Mouse (Mus musculus) hindbrain, postnatal 0 days (tissue): ENCODE results near the gene Zscan25. TPM values are rescaled to one million over a fixed set of nuclear protein-coding genes. Genes with fewer than 3 reads are reported as not detected.
"Not testable (repeated sequence)": the region's sequence is repeated elsewhere in the genome, so short reads cannot be mapped to it uniquely, and the experiment has no call there.

Experiments used
- ATAC-seq: fragments of 200-750 bp; cut with Nextera tagmentation; 2 replicates; pipeline ENCODE4 v1.8.0; 2017; ENCODE audit warnings: mild to moderate bottlenecking, moderate TSS enrichment, moderate library complexity
- DNase-seq: peaks from one replicate; pipeline ENCODE4 v3.0.0-alpha.2; 2015; ENCODE audit warnings: low spot score
- H3K27ac ChIP-seq: fragments of 300-500 bp; sonication (generic); 2 replicates; pipeline ENCODE4 v1.5.1; 2014; ENCODE audit warnings: mild to moderate bottlenecking
- H3K27me3 ChIP-seq: fragments of 300-500 bp; sonication (generic); 2 replicates; pipeline ENCODE4 v1.6.1; 2014; ENCODE audit warnings: low read length, mixed read lengths; ENCODE audit not compliant: insufficient read depth
- H3K36me3 ChIP-seq: fragments of 300-500 bp; sonication (generic); 2 replicates; pipeline ENCODE4 v1.6.1; 2014; ENCODE audit warnings: low read length, mixed read lengths; ENCODE audit not compliant: insufficient read depth
- H3K4me1 ChIP-seq: fragments of 300-500 bp; sonication (generic); 2 replicates; pipeline ENCODE4 v1.6.1; 2014; ENCODE audit warnings: antibody characterized with exemption, low read length, mixed read lengths; ENCODE audit not compliant: insufficient read depth
- H3K4me2 ChIP-seq: fragments of 300-500 bp; sonication (generic); 2 replicates; pipeline ENCODE4 v1.6.1; 2014; ENCODE audit warnings: low read depth, mild to moderate bottlenecking, low read length, moderate library complexity, mixed read lengths
- H3K4me3 ChIP-seq: fragments of 300-500 bp; sonication (generic); 2 replicates; pipeline ENCODE4 v1.5.1; 2014; ENCODE audit warnings: low read length
- H3K9ac ChIP-seq: fragments of 300-500 bp; sonication (generic); replicated peaks from 2 replicates; pipeline ENCODE4 v1.6.1; 2014; ENCODE audit warnings: mild to moderate bottlenecking, low read length, moderate library complexity, mixed read lengths
- H3K9me3 ChIP-seq: fragments of 300-500 bp; sonication (generic); 2 replicates; pipeline ENCODE4 v1.6.1; 2016; ENCODE audit warnings: low read length, mixed read lengths
- CTCF ChIP-seq: IDR thresholded peaks from 2 replicates; pipeline ENCODE4 v1.5.1; 2016; ENCODE audit warnings: antibody characterized with exemption, control low read depth, low read depth
- WGBS: fragments of 180-500 bp; shearing (Covaris S2); extraction: QIAGEN DNeasy Blood & Tissue Kit; methylation state at CpG from one replicate; pipeline ENCODE4 v1.1.7; 2014; 5-methylcytosine and 5-hydroxymethylcytosine counted together
- polyA plus RNA-seq: library from polyadenylated mRNA; unstranded; fragments of >200 nt; fragmentation: Nextera tagmentation; extraction: Ambion mirVana; gene quantifications from 2 replicates; pipeline ENCODE4 v1.2.1, GENCODE M21; 2015
- total RNA-seq: library from RNA; depleted of rRNA; stranded (reverse); fragments of >200 nt; gene quantifications from 2 replicates; pipeline ENCODE4 v1.2.3, GENCODE M21; 2014; rRNA removed

Gene Zscan25
- total and polyA plus RNA-seq, 2 experiments from 2014 or later = 0.83 to 21.2 TPM

- Histone ChIP-seq H3K4me1 (no peaks in the 10 kb centered on the region), H3K9ac (no peak overlapping the region), H3K36me3 (no peaks in the 10 kb centered on the region), H3K27ac (no peak overlapping the region), H3K4me2 (no peak overlapping the region), H3K4me3 (no peak overlapping the region), H3K27me3 (no peaks in the 10 kb centered on the region), H3K9me3 (peaks cover 5% of the 10 kb centered on the region; the same call in 1 of the 2 replicates)
- ATAC-seq (no peak), DNase-seq (no peak)
- TF ChIP-seq CTCF = no peak
These were observed 33.5 kb downstream of the Zscan25 start for GRCm38 (mm10) chr5:145313845-145314244.

GRCm38 (mm10) chr5:145317141-145317540, 36.8 kb downstream of the Zscan25 start:
- no peak overlapping the region for H3K4me2 ChIP-seq
- no peaks in the 10 kb centered on the region for H3K27me3 ChIP-seq
- H3K27ac ChIP-seq = no peak overlapping the region
- no peaks in the 10 kb centered on the region for H3K36me3 ChIP-seq
- DNase-seq (no peak), ATAC-seq (no peak)
- H3K4me3 ChIP-seq = no peak overlapping the region
- no peak for TF ChIP-seq CTCF
- peaks cover 7% of the 10 kb centered on the region; the same call in 1 of the 2 replicates for H3K9me3 ChIP-seq
- H3K4me1 ChIP-seq = no peaks in the 10 kb centered on the region
- H3K9ac ChIP-seq = no peak overlapping the region
- 87% methylated on average over 1 of the region's 1 CpGs for WGBS

DNA sequence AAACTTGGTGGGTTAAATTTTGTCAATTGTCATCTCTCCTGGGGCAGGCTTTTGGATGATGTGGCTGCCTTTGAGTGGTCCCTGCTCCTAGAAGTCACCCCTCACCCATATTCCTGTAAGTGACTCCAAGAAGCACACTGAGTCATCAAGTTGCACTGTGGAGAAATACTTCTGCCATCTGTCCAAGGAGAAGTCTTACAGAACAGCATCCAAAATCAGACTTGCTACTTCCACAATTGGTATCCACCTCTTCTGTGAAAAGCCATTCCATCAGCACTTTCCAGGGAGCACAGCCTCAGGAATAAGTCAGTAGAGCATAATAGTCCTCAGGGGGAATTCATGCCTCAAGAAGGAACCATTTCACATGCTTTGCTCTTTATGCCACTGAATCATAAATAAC, 58.5 kb downstream of the Zscan25 start:
- not testable (repeated sequence) for H3K36me3 ChIP-seq, H3K9ac ChIP-seq, H3K4me2 ChIP-seq, H3K4me1 ChIP-seq, ATAC-seq, DNase-seq, H3K27me3 ChIP-seq, H3K4me3 ChIP-seq, H3K27ac ChIP-seq, H3K9me3 ChIP-seq

Other genes with a start within 250 kb of the Zscan25 start
- gene Gm4871, start 247.7 kb upstream of the Zscan25 start, total RNA-seq = not detected in 2 replicates
- gene Gm4871, start 247.7 kb upstream of the Zscan25 start, polyA plus RNA-seq = not detected in 2 replicates
- gene 1700018F24Rik, start 237.5 kb upstream of the Zscan25 start, total RNA-seq = not detected in 2 replicates
- not detected in 2 replicates for gene 1700018F24Rik, start 237.5 kb upstream of the Zscan25 start, polyA plus RNA-seq
- gene Arpc1a, start 196.7 kb upstream of the Zscan25 start, total RNA-seq = 157 and 163 TPM in 2 replicates
- 220 and 221 TPM in 2 replicates for gene Arpc1a, start 196.7 kb upstream of the Zscan25 start, polyA plus RNA-seq
- not detected in 2 replicates for gene Kpna7, start 196.5 kb upstream of the Zscan25 start, total RNA-seq
- gene Kpna7, start 196.5 kb upstream of the Zscan25 start, polyA plus RNA-seq = 0.09 TPM in 1 of 2 replicates, not detected in the other
- 36.4 and 53.3 TPM in 2 replicates for gene Arpc1b, start 166.3 kb upstream of the Zscan25 start, total RNA-seq
- 73.6 and 84.9 TPM in 2 replicates for gene Arpc1b, start 166.3 kb upstream of the Zscan25 start, polyA plus RNA-seq
- 22.6 and 26.0 TPM in 2 replicates for gene Pdap1, start 140.3 kb upstream of the Zscan25 start, total RNA-seq
- 124 and 137 TPM in 2 replicates for gene Pdap1, start 140.3 kb upstream of the Zscan25 start, polyA plus RNA-seq
- 62.5 and 63.1 TPM in 2 replicates for gene Bud31, start 140.1 kb upstream of the Zscan25 start, total RNA-seq
- 161 and 165 TPM in 2 replicates for gene Bud31, start 140.1 kb upstream of the Zscan25 start, polyA plus RNA-seq
- 27.8 and 28.6 TPM in 2 replicates for gene Ptcd1, start 113.4 kb upstream of the Zscan25 start, total RNA-seq
- gene Ptcd1, start 113.4 kb upstream of the Zscan25 start, polyA plus RNA-seq = 16.9 and 17.5 TPM in 2 replicates
- gene Cpsf4, start 113.3 kb upstream of the Zscan25 start, total RNA-seq = 33.1 and 48.1 TPM in 2 replicates
- 37.8 and 40.1 TPM in 2 replicates for gene Cpsf4, start 113.3 kb upstream of the Zscan25 start, polyA plus RNA-seq
- 116 and 144 TPM in 2 replicates for gene Atp5j2, start 88.4 kb upstream of the Zscan25 start, total RNA-seq
- gene Atp5j2, start 88.4 kb upstream of the Zscan25 start, polyA plus RNA-seq = 727 and 733 TPM in 2 replicates
- gene Zkscan14, start 78.6 kb upstream of the Zscan25 start, total RNA-seq = 7.4 and 8.6 TPM in 2 replicates
- gene Zkscan14, start 78.6 kb upstream of the Zscan25 start, polyA plus RNA-seq = 11.3 and 12.5 TPM in 2 replicates
- gene Zkscan5, start 75.9 kb upstream of the Zscan25 start, total RNA-seq = 14.7 and 15.3 TPM in 2 replicates
- 11.1 and 12.4 TPM in 2 replicates for gene Zkscan5, start 75.9 kb upstream of the Zscan25 start, polyA plus RNA-seq
- gene Zfp655, start 48.8 kb upstream of the Zscan25 start, total RNA-seq = 21.0 and 21.5 TPM in 2 replicates
- 25.2 and 25.5 TPM in 2 replicates for gene Zfp655, start 48.8 kb upstream of the Zscan25 start, polyA plus RNA-seq
- gene Cyp3a57, start 64.8 kb downstream of the Zscan25 start, total RNA-seq = not detected in 2 replicates
- gene Cyp3a57, start 64.8 kb downstream of the Zscan25 start, polyA plus RNA-seq = not detected in 2 replicates
- not detected in 2 replicates for gene Cyp3a16, start 189.2 kb downstream of the Zscan25 start, total RNA-seq
- not detected in 2 replicates for gene Cyp3a16, start 189.2 kb downstream of the Zscan25 start, polyA plus RNA-seq